Mouse (Mus musculus) ES-E14 (cell line): ENCODE measurements around the gene Arcn1. TPM values are rescaled to one million over a fixed set of nuclear protein-coding genes. Genes with fewer than 3 reads are reported as not detected.

Source experiments
- DNase-seq: peaks from one replicate; pipeline ENCODE4 v3.0.0-alpha.2; 2013; ENCODE audit warnings: low read depth, low spot score
- H3K27ac ChIP-seq: 2 replicates; pipeline ENCODE4 v1.5.1; 2012; ENCODE audit warnings: low read depth, mild to moderate bottlenecking, low read length, moderate library complexity, mixed read lengths; ENCODE audit not compliant: poor library complexity, insufficient read depth, severe bottlenecking
- H3K36me3 ChIP-seq: 2 replicates; pipeline ENCODE4 v1.6.1; 2012; ENCODE audit warnings: mild to moderate bottlenecking, low read length, moderate library complexity, mixed read lengths; ENCODE audit not compliant: control insufficient read depth, poor library complexity, insufficient read depth, severe bottlenecking
- H3K4me1 ChIP-seq, 2 experiments: fragments of 150-350 bp in 1 of 2; sonication (generic) in 1 of 2; 2 replicates each; pipeline ENCODE4 v1.6.1; 2012; ENCODE audit warnings: low read length in 2 of 2, mild to moderate bottlenecking in 1 of 2, mixed read lengths in 1 of 2; ENCODE audit not compliant: control insufficient read depth in 2 of 2, insufficient read depth in 2 of 2, poor library complexity in 1 of 2
- H3K4me3 ChIP-seq, 2 experiments: fragments of 150-350 bp in 1 of 2; sonication (generic) in 1 of 2; 2 replicates each; pipeline ENCODE4 v1.5.1; 2012; ENCODE audit warnings: low read length in 2 of 2, low read depth in 1 of 2, mild to moderate bottlenecking in 1 of 2, mixed read lengths in 1 of 2; ENCODE audit not compliant: insufficient read depth in 1 of 2, poor library complexity in 1 of 2, severe bottlenecking in 1 of 2
- H3K9ac ChIP-seq: 2 replicates; pipeline ENCODE4 v1.6.1; 2012; ENCODE audit warnings: low read depth, mild to moderate bottlenecking, low read length, mixed read lengths; ENCODE audit not compliant: poor library complexity, insufficient read depth, severe bottlenecking
- H3K9me3 ChIP-seq: fragments of 150-350 bp; sonication (generic); 2 replicates; pipeline ENCODE4 v1.6.1; 2012; ENCODE audit warnings: low read depth, mild to moderate bottlenecking, low read length; ENCODE audit not compliant: control insufficient read depth, insufficient read depth
- CHD2 ChIP-seq: IDR thresholded peaks from 2 replicates; pipeline ENCODE4 v1.6.1; 2014; ENCODE audit warnings: mild to moderate bottlenecking, low read depth, low read length, inconsistent platforms
- HCFC1 ChIP-seq: IDR thresholded peaks from 2 replicates; pipeline ENCODE4 v1.6.1; 2012; ENCODE audit warnings: low read length, inconsistent platforms, borderline replicate concordance; ENCODE audit not compliant: insufficient read depth
- MAFK ChIP-seq: IDR thresholded peaks from 2 replicates; pipeline ENCODE4 v1.6.1; 2014; ENCODE audit warnings: mild to moderate bottlenecking, low read depth, low read length, inconsistent platforms; ENCODE audit not compliant: insufficient read depth
- ZC3H11A ChIP-seq: IDR thresholded peaks from 2 replicates; pipeline ENCODE4 v1.6.1; 2012; ENCODE audit warnings: low read depth, mild to moderate bottlenecking, inconsistent platforms, low read length, borderline replicate concordance
- ZNF384 ChIP-seq: IDR thresholded peaks from 2 replicates; pipeline ENCODE4 v1.6.1; 2012; ENCODE audit warnings: low read depth, low read length, inconsistent platforms
- in situ Hi-C, 2 experiments: fragments of 600-800 bp; cut with MboI; formaldehyde crosslinking; loops; one replicate each; pipeline ENCODE4 v1.15.1; 2025; ENCODE audit warnings: low sequenced_read_pairs in 2 of 2, inconsistent platforms in 1 of 2; ENCODE audit not compliant: unreplicated experiment in 2 of 2
- total RNA-seq: library from RNA; depleted of rRNA; stranded (reverse); fragments of 300-350 nt; gene quantifications from 2 replicates; pipeline ENCODE4 v1.2.3, GENCODE M21; 2012

Gene Arcn1
- total RNA-seq, 1 experiment = 72.3 TPM

GRCm38 (mm10) chr9:44710213-44710612, 57.4 kb downstream of the Arcn1 start:
- no peak for DNase-seq
- no peak for TF ChIP-seq ZNF384
- no peak for TF ChIP-seq MAFK
- TF ChIP-seq ZC3H11A = no peak
- no peak for TF ChIP-seq HCFC1
- no peak for TF ChIP-seq CHD2
- H3K4me3 ChIP-seq = no peak overlapping the region
- H3K9me3 ChIP-seq = no peaks in the 10 kb centered on the region
- H3K27ac ChIP-seq = no peak overlapping the region
- H3K9ac ChIP-seq = no peak overlapping the region
- peaks cover 0 to 12% of the 10 kb centered on the region in 2 experiments; a peak in 1 of 4 replicates for H3K4me1 ChIP-seq
- H3K36me3 ChIP-seq = no peaks in the 10 kb centered on the region; the same call in 1 of the 2 replicates
- in situ Hi-C loops = no loop called here

GRCm38 (mm10) chr9:44709600-44709999, 58.0 kb downstream of the Arcn1 start:
- no peak for DNase-seq
- H3K36me3 ChIP-seq = no peaks in the 10 kb centered on the region; the same call in 1 of the 2 replicates
- H3K4me3 ChIP-seq = no peak overlapping the region
- in situ Hi-C loops = no loop called here
- H3K27ac ChIP-seq = no peak overlapping the region
- no peak overlapping the region for H3K9ac ChIP-seq
- H3K4me1 ChIP-seq = peaks cover 0 to 12% of the 10 kb centered on the region in 2 experiments; a peak in 1 of 4 replicates
- TF ChIP-seq CHD2 = no peak
- H3K9me3 ChIP-seq = no peaks in the 10 kb centered on the region

- in situ Hi-C loops = no loop called here
- H3K9me3 ChIP-seq = no peaks in the 10 kb centered on the region
- H3K27ac ChIP-seq = no peak overlapping the region
- no peaks in the 10 kb centered on the region; the same call in 1 of the 2 replicates for H3K36me3 ChIP-seq
- H3K4me1 ChIP-seq = peaks cover 0 to 12% of the 10 kb centered on the region in 2 experiments; a peak in 1 of 4 replicates
- peak overlapping the region; percentile 63 to 65; a peak in 3 of 4 replicates for H3K4me3 ChIP-seq
- DNase-seq = no peak
- TF ChIP-seq CHD2 (no peak), MAFK (no peak), ZNF384 (no peak), ZC3H11A (no peak), HCFC1 (no peak)
- H3K9ac ChIP-seq = no peak overlapping the region
Measured at GRCm38 (mm10) chr9:44708925-44709324, 58.7 kb downstream of the Arcn1 start.

- Histone ChIP-seq H3K4me1 (peaks cover 0 to 12% of the 10 kb centered on the region in 2 experiments; a peak in 1 of 4 replicates), H3K9ac (peak overlapping the region; percentile 55), H3K27ac (no peak overlapping the region), H3K4me3 (peak overlapping the region; percentile 63 to 65), H3K9me3 (no peaks in the 10 kb centered on the region), H3K36me3 (no peaks in the 10 kb centered on the region; the same call in 1 of the 2 replicates)
- no peak for TF ChIP-seq ZNF384
- no peak for TF ChIP-seq HCFC1
- TF ChIP-seq CHD2 = no peak
- TF ChIP-seq MAFK = no peak
- no peak for TF ChIP-seq ZC3H11A
- DNase-seq = no peak
- in situ Hi-C loops = no loop called here
Measured at GRCm38 (mm10) chr9:44708429-44708765, 59.2 kb downstream of the Arcn1 start.

GRCm38 (mm10) chr9:44707749-44708428, 59.8 kb downstream of the Arcn1 start:
- H3K9me3 ChIP-seq = no peaks in the 10 kb centered on the region
- peak overlapping the region; percentile 55 for H3K9ac ChIP-seq
- no peak overlapping the region for H3K27ac ChIP-seq
- TF ChIP-seq MAFK (no peak), ZNF384 (no peak), HCFC1 (no peak), ZC3H11A (no peak), CHD2 (no peak)
- DNase-seq = no peak
- H3K4me3 ChIP-seq = peak overlapping the region; percentile 63 to 65
- H3K36me3 ChIP-seq = no peaks in the 10 kb centered on the region; the same call in 1 of the 2 replicates
- in situ Hi-C loops = no loop called here
- H3K4me1 ChIP-seq = peaks cover 0 to 12% of the 10 kb centered on the region in 2 experiments; a peak in 1 of 4 replicates
